8 mouse cellular contexts compared by ENCODE assay signal in the genomic region with DNA sequence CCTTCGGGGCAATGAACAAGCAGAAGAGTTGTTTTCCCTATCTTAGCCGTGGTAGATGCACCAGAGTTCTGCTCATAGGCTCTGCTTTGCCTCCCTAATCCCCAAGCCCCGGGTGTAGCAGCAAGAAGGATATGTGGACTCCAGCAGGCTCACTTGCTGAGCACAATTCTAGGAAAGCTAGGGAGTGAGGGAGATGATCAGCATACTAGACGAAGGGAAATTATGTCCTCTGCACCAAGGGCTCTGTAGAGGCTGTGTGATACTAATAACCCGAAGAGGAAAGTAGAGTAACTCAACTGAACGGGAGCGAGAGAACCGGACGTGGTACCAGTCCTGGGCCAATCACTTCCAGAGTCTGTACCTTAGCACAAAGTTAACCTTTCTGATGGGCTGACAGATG. TPM values are rescaled to one million over a fixed set of nuclear protein-coding genes. Genes with fewer than 3 reads are reported as not detected.
DNase-seq lines count a peak whose midpoint lies in the region; ATAC-seq lines count a peak whose summit lies in the region.

A gene (minus strand): TSS at position 127 of the 400 bp plus-strand sequence.

- intact Hi-C loops in left cerebral cortex, postnatal 36 days (cut with DNase I), result no loop called here

- no peaks in the 10 kb centered on the region for H3K9me3 ChIP-seq in lung, embryonic 15.5 days
- no peaks in the 10 kb centered on the region for H3K9me3 ChIP-seq in stomach, embryonic 15.5 days

- no peak within 1 kb of the TSS for H3K27ac ChIP-seq in lung, embryonic 15.5 days
- H3K27ac ChIP-seq in stomach, embryonic 15.5 days, result no peak within 1 kb of the TSS

- 51% methylated on average over 9 of the region's 9 CpGs for WGBS in lung, embryonic 15.5 days
- 52% methylated on average over 9 of the region's 9 CpGs for WGBS in stomach, embryonic 15.5 days

- ATAC-seq in lung, embryonic 15.5 days (ENCODE audit: borderline replicate concordance, extremely low read depth, low FRiP score, low TSS enrichment), result no peak
- no peak for ATAC-seq in stomach, embryonic 15.5 days (ENCODE audit: insufficient read depth, low FRiP score, low read depth)
- no peak for ATAC-seq in megakaryocyte-erythroid progenitor cell, adult 5-6 weeks (replicated peaks; ENCODE audit: low FRiP score, low TSS enrichment, poor library complexity, severe bottlenecking)

- no peak within 1 kb of the TSS for H3K9ac ChIP-seq in lung, embryonic 15.5 days
- H3K9ac ChIP-seq in stomach, embryonic 15.5 days, result no peak within 1 kb of the TSS

- H3K27me3 ChIP-seq in lung, embryonic 15.5 days, result peaks cover 28% of the 10 kb centered on the region
- peaks cover 28% of the 10 kb centered on the region for H3K27me3 ChIP-seq in stomach, embryonic 15.5 days (replicated peaks)

- peak within 1 kb of the TSS; percentile 29; the same call in 1 of the 2 replicates for H3K4me2 ChIP-seq in lung, embryonic 15.5 days
- H3K4me2 ChIP-seq in stomach, embryonic 15.5 days, result peak within 1 kb of the TSS; percentile 32

- no peaks in the 10 kb centered on the region for H3K36me3 ChIP-seq in lung, embryonic 15.5 days
- no peaks in the 10 kb centered on the region for H3K36me3 ChIP-seq in stomach, embryonic 15.5 days

- DNase-seq in adrenal gland, adult 2 months, result no peak
- DNase-seq in adrenal gland, adult 8-10 months, result no peak
- no peak for DNase-seq in lung, postnatal 10 days
- DNase-seq in left cerebral cortex, postnatal 36 days (ENCODE audit: low spot score in 2 of 2), result no peak
- DNase-seq in thymus, postnatal 36 days, result no peak

- peaks cover 7% of the 10 kb centered on the region for H3K4me1 ChIP-seq in lung, embryonic 15.5 days
- H3K4me1 ChIP-seq in stomach, embryonic 15.5 days, result peaks cover 5% of the 10 kb centered on the region; the same call in 1 of the 2 replicates

- H3K4me3 ChIP-seq in lung, embryonic 15.5 days, result no peak within 1 kb of the TSS
- no peak within 1 kb of the TSS for H3K4me3 ChIP-seq in stomach, embryonic 15.5 days (replicated peaks)

RNA-seq across cellular contexts. Expression of the gene that starts here (rescaled TPM):
- 10 to 100 TPM; 11.6 to 17.3 TPM for total RNA-seq in adrenal gland, adult 2 months (2021)
- polyA plus RNA-seq in adrenal gland, adult 2 months (2012; rRNA removed), result 2.4 and 9.3 TPM in 2 replicates
- total RNA-seq in adrenal gland, adult 8-10 months (2022), result 10 to 100 TPM in 2 of 4 experiments, 1 to 10 TPM in 2; 7.2 to 21.1 (median 11.5) TPM
- polyA plus RNA-seq in lung, embryonic 15.5 days (2015; fragmentation: Nextera tagmentation; extraction: Ambion mirVana), result 0.74 and 1.5 TPM in 2 replicates
- 10 to 100 TPM; 18.7 to 33.6 TPM for total RNA-seq in left cerebral cortex, postnatal 36 days (2021)
- polyA plus RNA-seq in stomach, embryonic 15.5 days (2015; fragmentation: Nextera tagmentation; extraction: Ambion mirVana), result 35.7 and 35.8 TPM in 2 replicates
- total RNA-seq in megakaryocyte-erythroid progenitor cell, adult 5-6 weeks (2014; fragmentation: Nextera tagmentation), result not detected in 2 replicates
- total RNA-seq in megakaryocyte-erythroid progenitor cell, adult 5-6 weeks (2017), result not detected in 2 replicates

Comparison
In these comparisons a context has a peak if more than half of its experiments do, and no peak if none do; other contexts are left out.
1. RNA of the gene that starts here (total RNA-seq): 18.7 to 33.6 TPM in left cerebral cortex, postnatal 36 days, 11.6 to 17.3 TPM in adrenal gland, adult 2 months and 7.2 to 21.1 TPM in adrenal gland, adult 8-10 months; not detected in megakaryocyte-erythroid progenitor cell, adult 5-6 weeks; every median in the first group is over 4 times any median in the second.